Mouse (Mus musculus): ENCODE results near the gene Ctnnd2. TPM values are rescaled to one million over a fixed set of nuclear protein-coding genes. Genes with fewer than 3 reads are reported as not detected.
"Not testable (repeated sequence)": the region's sequence is repeated elsewhere in the genome, so short reads cannot be mapped to it uniquely, and the experiment has no call there.

The Ctnnd2 gene
- 26.0 and 26.7 TPM in 2 replicates for polyA plus RNA-seq (2016; fragmentation: Nextera tagmentation; extraction: Ambion mirVana)

DNA sequence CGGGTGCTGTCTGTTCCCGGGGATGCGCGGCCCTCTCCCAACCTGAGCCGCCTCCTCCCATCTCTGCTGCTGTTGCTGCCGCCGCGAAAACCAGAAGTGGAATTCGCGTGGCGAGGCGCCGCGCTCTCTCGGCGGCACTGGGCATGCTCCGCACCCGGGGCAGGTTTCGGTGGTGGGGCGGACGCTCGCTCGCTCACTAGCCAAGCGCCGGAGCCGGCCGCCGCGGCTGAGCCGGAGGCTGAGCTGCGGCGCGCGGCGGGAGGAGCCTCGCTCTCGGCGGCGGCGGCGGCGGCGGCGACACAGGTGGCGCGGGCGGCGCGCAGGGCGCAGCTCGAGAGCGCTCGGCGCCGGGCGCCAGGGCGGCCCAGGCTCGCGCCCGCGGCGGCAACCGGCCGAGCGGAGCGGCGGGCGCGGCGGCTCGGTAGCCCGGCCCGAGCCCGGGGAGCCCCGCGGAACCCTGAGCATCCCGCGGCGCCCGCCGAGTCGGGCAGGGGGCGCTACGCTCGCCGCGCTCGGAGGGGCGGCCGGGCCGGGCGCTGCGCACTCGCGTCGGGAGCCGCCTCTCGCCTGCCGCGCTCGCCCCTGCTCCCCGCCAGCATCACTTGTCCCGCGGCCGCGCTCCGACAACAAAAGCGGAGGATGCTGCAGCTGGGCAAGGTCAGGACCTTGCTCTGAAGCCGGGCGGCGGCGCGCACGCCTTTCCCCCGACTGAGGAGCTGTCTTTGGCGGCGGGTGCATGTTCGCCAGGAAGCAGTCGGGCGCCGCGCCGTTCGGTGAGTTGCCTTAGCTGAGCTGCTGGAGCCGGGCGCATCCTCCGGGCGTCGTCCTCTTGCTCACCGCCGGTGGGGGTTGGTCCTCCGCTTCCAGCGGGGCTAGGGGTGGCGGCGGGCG lies at the start of gene Ctnnd2:
Gene Ctnnd2 (plus strand): TSS at position 203 of the 891 bp plus-strand sequence.
- WGBS: 7% methylated on average over 136 of the region's 136 CpGs

DNA sequence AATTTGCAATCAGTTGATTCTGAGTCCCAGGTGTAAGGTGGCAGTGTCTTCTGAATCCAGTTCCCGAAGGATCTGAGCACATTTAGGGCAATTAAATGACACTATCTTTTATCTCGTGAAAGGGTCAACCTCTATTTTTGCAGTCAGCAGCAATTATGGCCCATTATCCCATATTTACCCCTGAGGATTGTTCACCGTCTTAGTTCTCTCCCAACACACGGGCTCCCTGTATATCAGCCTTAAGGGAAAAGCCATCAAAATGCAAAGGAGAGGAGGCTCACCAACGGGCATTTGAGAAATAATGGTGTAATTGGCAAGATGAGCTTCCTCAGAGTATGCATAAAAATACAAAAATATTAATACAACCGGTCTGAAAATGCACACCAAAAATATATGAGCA lies 41.7 kb upstream of the Ctnnd2 start:
- DNase-seq (ENCODE audit: low spot score): no peak
- Histone ChIP-seq H3K4me1 (replicated peaks) (no peaks in the 10 kb centered on the region), H3K4me3 (no peak overlapping the region), H3K36me3 (no peaks in the 10 kb centered on the region), H3K27ac (no peak overlapping the region), H3K27me3 (ENCODE audit: insufficient read depth, poor library complexity, severe bottlenecking) (no peaks in the 10 kb centered on the region), H3K9me3 (no peaks in the 10 kb centered on the region)
- 81% methylated on average over 6 of the region's 6 CpGs for WGBS

More for the DNA sequence above, at the start of gene Ctnnd2:
- H3K27me3 ChIP-seq (ENCODE audit: insufficient read depth, poor library complexity, severe bottlenecking): peaks cover 22% of the 10 kb centered on the region
- peak within 1 kb of the TSS; percentile 93 for H3K27ac ChIP-seq
- DNase-seq (ENCODE audit: low spot score): peak; percentile 88
- no peaks in the 10 kb centered on the region for H3K9me3 ChIP-seq
- H3K4me1 ChIP-seq (replicated peaks): peaks cover 27% of the 10 kb centered on the region
- no peaks in the 10 kb centered on the region for H3K36me3 ChIP-seq
- peak within 1 kb of the TSS; percentile 83 for H3K4me3 ChIP-seq

DNA sequence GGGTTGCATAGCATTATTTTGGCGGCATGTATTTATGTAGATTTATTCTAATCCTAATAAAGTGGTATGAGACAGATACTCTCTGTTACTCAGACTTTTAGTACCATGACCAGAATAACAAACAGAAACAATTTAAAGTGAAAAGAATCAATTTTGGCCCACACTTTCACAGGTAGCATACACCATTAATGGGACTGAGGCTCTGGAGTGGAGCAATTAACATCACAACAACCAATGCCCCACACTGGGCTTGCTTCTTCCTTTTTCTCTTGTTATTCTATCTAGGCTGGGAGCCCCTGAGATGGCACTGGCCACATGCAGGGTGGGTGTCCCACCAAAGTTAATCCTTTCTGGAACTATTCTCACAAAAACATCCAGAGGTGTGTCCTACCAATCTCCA lies 32.8 kb upstream of the Ctnnd2 start:
- WGBS: 39% methylated on average over 1 of the region's 1 CpGs
- not testable (repeated sequence) for H3K27ac ChIP-seq; H3K4me1 ChIP-seq (replicated peaks); H3K36me3 ChIP-seq; DNase-seq (ENCODE audit: low spot score); H3K4me3 ChIP-seq; H3K9me3 ChIP-seq; H3K27me3 ChIP-seq (ENCODE audit: insufficient read depth, poor library complexity, severe bottlenecking)

DNA sequence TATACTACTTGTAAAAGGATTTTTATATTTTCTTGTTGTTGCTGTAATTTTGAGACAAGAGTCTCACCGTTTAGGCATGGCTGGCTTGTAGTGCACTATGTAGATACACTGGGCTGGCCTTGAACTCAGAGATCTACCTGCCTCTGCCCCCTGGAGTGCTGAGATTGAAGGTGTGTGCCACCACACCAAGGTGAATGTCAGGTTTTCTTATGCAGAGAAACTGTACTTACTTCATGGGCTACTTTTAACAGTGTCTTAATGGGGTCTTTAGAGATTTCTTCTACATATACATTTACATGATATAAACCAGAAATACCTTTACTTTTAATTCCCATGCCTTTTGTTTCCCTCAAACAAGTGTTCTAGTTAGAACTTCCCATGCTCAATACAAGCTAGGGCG lies 27.0 kb upstream of the Ctnnd2 start:
- Histone ChIP-seq H3K36me3 (no peaks in the 10 kb centered on the region), H3K4me3 (no peak overlapping the region), H3K27ac (no peak overlapping the region), H3K27me3 (ENCODE audit: insufficient read depth, poor library complexity, severe bottlenecking) (no peaks in the 10 kb centered on the region), H3K4me1 (replicated peaks) (no peaks in the 10 kb centered on the region), H3K9me3 (no peaks in the 10 kb centered on the region)
- DNase-seq (ENCODE audit: low spot score): no peak
- 79% methylated on average over 2 of the region's 2 CpGs for WGBS

DNA sequence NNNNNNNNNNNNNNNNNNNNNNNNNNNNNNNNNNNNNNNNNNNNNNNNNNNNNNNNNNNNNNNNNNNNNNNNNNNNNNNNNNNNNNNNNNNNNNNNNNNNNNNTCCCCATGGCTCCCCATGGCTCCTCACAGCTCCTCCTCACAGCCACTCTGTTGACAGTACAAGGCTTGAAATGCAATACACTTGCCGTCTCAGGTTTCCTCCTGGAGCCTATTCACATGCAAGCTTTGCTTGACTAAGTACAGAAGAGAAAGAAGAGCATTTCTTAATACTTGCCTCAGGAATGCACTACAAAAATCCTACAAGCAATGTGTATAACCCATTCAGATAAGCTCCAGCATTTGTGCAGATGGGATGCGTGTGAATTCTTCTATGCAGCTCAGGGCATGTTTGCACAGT lies 20.2 kb upstream of the Ctnnd2 start:
- Histone ChIP-seq H3K36me3 (no peaks in the 10 kb centered on the region), H3K4me1 (replicated peaks) (no peaks in the 10 kb centered on the region), H3K27ac (no peak overlapping the region), H3K27me3 (ENCODE audit: insufficient read depth, poor library complexity, severe bottlenecking) (no peaks in the 10 kb centered on the region), H3K9me3 (no peaks in the 10 kb centered on the region), H3K4me3 (no peak overlapping the region)
- DNase-seq (ENCODE audit: low spot score): no peak
- WGBS: 33% methylated on average over 2 of the region's 2 CpGs

DNA sequence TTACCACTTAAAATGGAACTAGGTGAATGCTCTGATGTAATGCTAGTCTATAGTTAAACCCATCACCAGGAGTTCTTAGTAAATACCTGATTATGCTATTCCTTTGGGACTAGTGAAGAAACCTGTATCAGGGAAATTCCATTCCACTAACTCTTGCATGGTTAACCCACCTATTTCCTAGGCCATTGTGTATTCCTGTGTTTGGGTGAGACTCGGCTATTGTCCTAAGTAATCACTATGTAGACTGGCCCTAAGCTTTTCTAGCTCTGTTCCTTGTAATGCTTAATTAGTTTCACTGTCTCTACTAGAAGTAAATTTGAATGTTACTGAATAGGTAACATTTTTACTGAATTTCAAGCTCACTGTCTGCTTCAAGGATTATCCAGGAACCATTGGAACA lies 14.4 kb upstream of the Ctnnd2 start:
- Histone ChIP-seq H3K27me3 (ENCODE audit: insufficient read depth, poor library complexity, severe bottlenecking) (no peaks in the 10 kb centered on the region), H3K4me3 (no peak overlapping the region), H3K27ac (no peak overlapping the region), H3K4me1 (replicated peaks) (no peaks in the 10 kb centered on the region), H3K9me3 (no peaks in the 10 kb centered on the region), H3K36me3 (no peaks in the 10 kb centered on the region)
- DNase-seq (ENCODE audit: low spot score): no peak
- WGBS: 91% methylated on average over 1 of the region's 1 CpGs

DNA sequence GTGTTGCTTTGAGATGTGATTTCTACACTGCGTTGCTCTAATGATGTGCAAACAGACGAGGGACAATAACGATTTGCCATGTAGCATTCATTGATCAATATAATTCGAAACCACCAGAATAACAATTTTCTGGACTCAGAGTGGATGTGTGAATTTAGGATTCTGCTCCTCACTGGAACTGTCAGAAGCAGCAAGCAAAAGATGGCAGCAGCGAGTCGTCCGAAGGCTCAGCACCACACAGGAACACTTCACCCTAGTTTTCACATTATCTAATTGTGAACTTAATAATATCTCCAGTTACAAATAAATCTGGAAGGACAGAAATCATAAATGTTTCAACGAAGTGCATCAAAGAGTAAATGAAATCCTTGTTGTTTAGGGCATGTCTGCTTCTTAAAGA lies 2.4 kb upstream of the Ctnnd2 start:
- 78% methylated on average over 8 of the region's 8 CpGs for WGBS

DNA sequence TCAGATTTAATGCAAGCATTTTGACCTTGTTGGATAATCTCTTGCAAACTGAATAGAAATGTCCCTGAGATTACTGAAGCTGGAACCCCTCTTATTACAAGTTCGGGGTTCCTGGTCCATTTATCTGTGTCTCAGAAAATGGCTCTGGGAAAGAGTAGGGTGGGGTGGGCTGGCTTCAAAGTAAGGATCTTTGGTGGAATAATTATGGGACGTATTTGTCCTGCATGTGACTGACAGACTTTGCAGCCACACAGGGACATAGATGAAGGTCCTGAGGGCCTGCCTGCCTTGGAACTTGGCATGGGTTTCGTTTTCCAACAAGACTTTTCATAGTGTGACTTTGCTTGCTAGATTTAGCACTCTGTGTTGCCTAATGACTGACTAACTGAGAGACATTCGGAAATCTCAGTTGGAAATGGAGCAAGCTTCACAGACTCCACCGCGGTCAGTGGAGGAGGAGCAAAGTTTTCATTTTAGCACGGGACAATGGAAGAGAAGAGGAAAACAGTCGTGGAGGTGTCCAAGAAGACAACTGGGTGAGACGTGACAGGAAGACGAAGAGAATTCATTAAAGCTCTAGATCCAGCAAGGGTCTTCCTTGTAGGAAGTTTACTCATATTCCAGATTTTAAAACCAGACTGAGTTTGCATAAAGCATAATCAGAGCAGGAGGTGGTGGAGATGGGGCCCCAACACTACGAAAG lies 749 bp upstream of the Ctnnd2 start:
- Histone ChIP-seq H3K9me3 (no peaks in the 10 kb centered on the region), H3K27ac (peak overlapping the region; percentile 93), H3K4me1 (replicated peaks) (peaks cover 27% of the 10 kb centered on the region), H3K27me3 (ENCODE audit: insufficient read depth, poor library complexity, severe bottlenecking) (peaks cover 22% of the 10 kb centered on the region), H3K36me3 (no peaks in the 10 kb centered on the region), H3K4me3 (peak overlapping the region; percentile 83)
- DNase-seq (ENCODE audit: low spot score): peak; percentile 7
- WGBS: 17% methylated on average over 11 of the region's 11 CpGs

More for the DNA sequence above, 2.4 kb upstream of the Ctnnd2 start:
- Histone ChIP-seq H3K9me3 (no peaks in the 10 kb centered on the region), H3K27ac (no peak overlapping the region), H3K27me3 (ENCODE audit: insufficient read depth, poor library complexity, severe bottlenecking) (peaks cover 19% of the 10 kb centered on the region), H3K4me1 (replicated peaks) (peaks cover 25% of the 10 kb centered on the region), H3K36me3 (no peaks in the 10 kb centered on the region), H3K4me3 (no peak overlapping the region)
- no peak for DNase-seq (ENCODE audit: low spot score)

DNA sequence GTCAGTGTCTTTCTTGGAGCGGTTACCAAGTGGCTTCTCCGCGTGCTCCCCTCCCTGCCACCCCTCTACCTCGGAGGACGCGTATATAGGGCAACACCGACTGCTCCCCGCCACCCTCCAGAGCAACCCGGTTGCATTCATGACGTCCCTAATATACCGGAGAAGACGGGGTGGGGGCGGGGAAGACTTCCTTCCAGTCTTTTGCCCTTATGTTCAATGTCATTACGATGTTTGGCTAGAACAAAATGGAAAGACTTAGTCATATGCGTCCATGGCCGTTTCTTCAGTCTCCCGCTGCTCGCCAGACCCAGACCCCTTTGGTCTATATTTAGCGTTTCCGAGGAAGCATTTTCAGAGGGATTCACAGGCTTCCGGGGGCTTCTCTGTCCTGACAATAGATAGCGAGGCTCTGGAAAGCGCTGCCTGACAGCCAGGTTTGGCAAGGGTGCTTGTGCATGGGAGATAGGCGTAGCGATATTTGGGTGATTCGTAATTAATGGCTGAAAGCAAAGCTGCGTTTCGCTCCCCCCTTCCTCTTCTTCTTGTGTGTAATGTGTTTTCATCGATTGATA lies 1.1 kb downstream of the Ctnnd2 start:
- no peaks in the 10 kb centered on the region for H3K9me3 ChIP-seq
- H3K36me3 ChIP-seq: no peaks in the 10 kb centered on the region
- peak overlapping the region; percentile 83 for H3K4me3 ChIP-seq
- under 1% methylated on average over 29 of the region's 29 CpGs for WGBS
- no peak for DNase-seq (ENCODE audit: low spot score)
- peaks cover 27% of the 10 kb centered on the region for H3K4me1 ChIP-seq (replicated peaks)
- peak overlapping the region; percentile 93 for H3K27ac ChIP-seq
- H3K27me3 ChIP-seq (ENCODE audit: insufficient read depth, poor library complexity, severe bottlenecking): peaks cover 22% of the 10 kb centered on the region

DNA sequence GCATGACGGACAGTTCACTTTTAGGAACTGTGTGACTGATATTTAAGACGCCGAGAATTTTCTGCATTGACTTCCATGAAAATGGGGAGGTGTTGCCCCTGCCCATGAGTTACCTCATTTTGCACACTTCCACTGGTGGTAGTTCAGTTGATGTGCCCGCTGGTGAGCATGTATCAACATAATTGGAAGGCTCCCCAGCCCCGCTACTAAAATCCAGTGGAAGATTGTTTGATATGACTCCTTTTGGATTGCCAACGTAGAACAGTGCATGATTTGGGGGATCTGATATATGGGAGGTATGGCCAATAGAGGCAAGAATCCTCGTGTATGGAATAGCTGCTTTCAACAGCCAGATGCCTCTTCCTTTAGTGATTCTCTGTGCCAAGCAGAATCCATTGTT lies 1.9 kb downstream of the Ctnnd2 start:
- Histone ChIP-seq H3K36me3 (no peaks in the 10 kb centered on the region), H3K4me3 (peak overlapping the region; percentile 83), H3K27ac (no peak overlapping the region), H3K9me3 (no peaks in the 10 kb centered on the region), H3K27me3 (ENCODE audit: insufficient read depth, poor library complexity, severe bottlenecking) (peaks cover 22% of the 10 kb centered on the region), H3K4me1 (replicated peaks) (peaks cover 27% of the 10 kb centered on the region)
- DNase-seq (ENCODE audit: low spot score): no peak
- WGBS: 47% methylated on average over 7 of the region's 7 CpGs

DNA sequence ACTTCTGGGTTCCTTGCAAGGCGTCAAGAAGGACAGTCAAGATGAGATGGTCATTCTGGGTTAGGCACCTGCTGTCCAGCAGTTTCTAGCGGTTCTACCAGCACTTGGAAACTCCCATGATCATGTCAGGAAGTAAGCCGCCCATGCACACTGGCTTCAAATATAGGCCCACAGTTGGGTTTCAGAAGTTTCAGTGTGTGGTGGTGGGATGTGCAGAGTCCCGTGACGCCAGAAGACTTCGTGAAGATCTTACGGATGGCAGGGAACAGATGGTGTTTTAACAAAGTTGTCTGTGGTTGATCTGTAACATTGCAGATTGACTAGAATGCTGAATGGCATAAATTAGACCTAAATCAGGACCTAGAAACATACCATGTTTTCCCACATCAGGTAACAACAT lies 11.6 kb downstream of the Ctnnd2 start:
- Histone ChIP-seq H3K4me1 (replicated peaks) (no peaks in the 10 kb centered on the region), H3K27me3 (ENCODE audit: insufficient read depth, poor library complexity, severe bottlenecking) (no peaks in the 10 kb centered on the region), H3K36me3 (no peaks in the 10 kb centered on the region), H3K4me3 (no peak overlapping the region), H3K9me3 (0 out of 2 replicates have a peak, but pooled peaks cover 4% of the 10 kb centered on the region), H3K27ac (no peak overlapping the region)
- DNase-seq (ENCODE audit: low spot score): no peak
- WGBS: 93% methylated on average over 7 of the region's 7 CpGs

DNA sequence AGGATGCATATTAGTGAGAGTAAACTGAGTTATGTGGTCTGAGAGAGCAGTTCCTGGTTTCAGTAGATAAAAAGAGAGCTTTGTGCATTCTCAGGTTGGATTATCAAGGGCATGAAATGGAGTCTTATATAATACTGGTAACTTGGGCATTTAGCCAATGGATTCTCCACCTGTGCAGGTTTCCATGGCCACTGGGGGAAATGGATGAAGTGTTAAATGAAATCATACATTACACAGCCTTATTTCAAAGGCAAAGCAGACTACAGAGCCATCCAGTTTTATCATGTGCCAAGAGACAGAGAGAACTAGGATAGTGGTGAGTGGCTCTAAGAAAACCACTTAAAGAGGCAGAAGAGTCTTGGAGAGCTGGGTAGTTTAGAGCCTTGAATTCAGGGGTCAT lies 18.5 kb downstream of the Ctnnd2 start:
- no peaks in the 10 kb centered on the region for H3K27me3 ChIP-seq (ENCODE audit: insufficient read depth, poor library complexity, severe bottlenecking)

More for the DNA sequence above, 18.5 kb downstream of the Ctnnd2 start:
- Histone ChIP-seq H3K4me1 (replicated peaks) (peaks cover 5% of the 10 kb centered on the region; the same call in 1 of the 2 replicates), H3K4me3 (no peak overlapping the region), H3K36me3 (no peaks in the 10 kb centered on the region), H3K27ac (no peak overlapping the region), H3K9me3 (0 out of 2 replicates have a peak, but pooled peaks cover 4% of the 10 kb centered on the region)
- no peak for DNase-seq (ENCODE audit: low spot score)
